Mouse (Mus musculus) heart, embryonic 15.5 days (tissue): ENCODE measurements around the gene Pik3ca. TPM values are rescaled to one million over a fixed set of nuclear protein-coding genes. Genes with fewer than 3 reads are reported as not detected.
A peak's percentile ranks its signal among the peaks of the same experiment; 100 is the strongest.

Experiments used
- ATAC-seq: fragments of 200-750 bp; cut with Nextera tagmentation; replicated peaks from 2 replicates; pipeline ENCODE4 v1.8.0; 2017; ENCODE audit warnings: low read depth, moderate TSS enrichment; ENCODE audit not compliant: insufficient number of reproducible peaks, insufficient read depth, low FRiP score
- H3K27ac ChIP-seq: fragments of 300-500 bp; sonication (generic); 2 replicates; pipeline ENCODE4 v1.5.1; 2015; ENCODE audit warnings: mild to moderate bottlenecking, inconsistent platforms
- H3K27me3 ChIP-seq: fragments of 300-500 bp; sonication (generic); 2 replicates; pipeline ENCODE4 v1.6.1; 2015; ENCODE audit warnings: inconsistent platforms
- H3K36me3 ChIP-seq: fragments of 300-500 bp; sonication (generic); 2 replicates; pipeline ENCODE4 v1.6.1; 2015; ENCODE audit warnings: mild to moderate bottlenecking, inconsistent platforms
- H3K4me1 ChIP-seq: fragments of 300-500 bp; sonication (generic); replicated peaks from 2 replicates; pipeline ENCODE4 v1.6.1; 2015; ENCODE audit warnings: inconsistent platforms
- H3K4me2 ChIP-seq: fragments of 300-500 bp; sonication (generic); 2 replicates; pipeline ENCODE4 v1.6.1; 2015; ENCODE audit warnings: inconsistent platforms, mild to moderate bottlenecking, moderate library complexity
- H3K4me3 ChIP-seq: fragments of 300-500 bp; sonication (generic); 2 replicates; pipeline ENCODE4 v1.5.1; 2015; ENCODE audit warnings: mild to moderate bottlenecking, inconsistent platforms
- H3K9ac ChIP-seq: fragments of 300-500 bp; sonication (generic); 2 replicates; pipeline ENCODE4 v1.6.1; 2015; ENCODE audit warnings: mild to moderate bottlenecking, inconsistent platforms
- H3K9me3 ChIP-seq: fragments of 300-500 bp; sonication (generic); replicated peaks from 2 replicates; pipeline ENCODE4 v1.6.1; 2016; ENCODE audit warnings: inconsistent platforms
- WGBS: fragments of 180-500 bp; shearing (Covaris S2); methylation state at CpG from one replicate; pipeline ENCODE4 v1.1.7; 2015; ENCODE audit warnings: mixed read lengths; 5-methylcytosine and 5-hydroxymethylcytosine counted together
- polyA plus RNA-seq: library from polyadenylated mRNA; unstranded; fragments of >200 nt; fragmentation: Nextera tagmentation; extraction: Ambion mirVana; gene quantifications from 2 replicates; pipeline ENCODE4 v1.2.1, GENCODE M21; 2015

Gene Pik3ca
- polyA plus RNA-seq, 1 experiment from 2014 or later: 7.1 TPM

GRCm38 (mm10) chr3:32379891-32380290 is 17.6 kb upstream of the Pik3ca start:
- ATAC-seq: no peak
- Histone ChIP-seq H3K36me3 (no peaks in the 10 kb centered on the region), H3K4me1 (no peaks in the 10 kb centered on the region), H3K9me3 (no peaks in the 10 kb centered on the region), H3K27me3 (no peaks in the 10 kb centered on the region), H3K9ac (no peak overlapping the region), H3K4me2 (no peak overlapping the region), H3K4me3 (no peak overlapping the region), H3K27ac (no peak overlapping the region)
- WGBS: 44% methylated on average over 2 of the region's 2 CpGs

GRCm38 (mm10) chr3:32381556-32381955 is 15.9 kb upstream of the Pik3ca start:
- no peak for ATAC-seq
- Histone ChIP-seq H3K4me1 (no peaks in the 10 kb centered on the region), H3K4me3 (no peak overlapping the region), H3K9ac (no peak overlapping the region), H3K9me3 (no peaks in the 10 kb centered on the region), H3K27ac (no peak overlapping the region), H3K4me2 (no peak overlapping the region), H3K36me3 (no peaks in the 10 kb centered on the region), H3K27me3 (no peaks in the 10 kb centered on the region)
- WGBS: 66% methylated on average over 3 of the region's 3 CpGs

- H3K4me1 ChIP-seq: peaks cover 5% of the 10 kb centered on the region; the same call in 1 of the 2 replicates
- H3K9me3 ChIP-seq: no peaks in the 10 kb centered on the region
- no peak overlapping the region for H3K9ac ChIP-seq
- 78% methylated on average over 4 of the region's 4 CpGs for WGBS
- H3K4me3 ChIP-seq: no peak overlapping the region
- no peaks in the 10 kb centered on the region for H3K36me3 ChIP-seq
- ATAC-seq: no peak
- H3K27ac ChIP-seq: no peak overlapping the region
- no peak overlapping the region for H3K4me2 ChIP-seq
- H3K27me3 ChIP-seq: no peaks in the 10 kb centered on the region
Measured at GRCm38 (mm10) chr3:32392841-32393240, 4.6 kb upstream of the Pik3ca start.

- WGBS: 83% methylated on average over 8 of the region's 8 CpGs
- no peaks in the 10 kb centered on the region for H3K27me3 ChIP-seq
- no peak for ATAC-seq
Measured at GRCm38 (mm10) chr3:32393986-32394385, 3.5 kb upstream of the Pik3ca start.

GRCm38 (mm10) chr3:32395771-32396551 is 1.5 kb upstream of the Pik3ca start:
- Histone ChIP-seq H3K4me3 (peak overlapping the region; percentile 73), H3K27me3 (no peaks in the 10 kb centered on the region), H3K9ac (peak overlapping the region; percentile 63), H3K4me1 (peaks cover 25% of the 10 kb centered on the region), H3K4me2 (peak overlapping the region; percentile 82), H3K9me3 (no peaks in the 10 kb centered on the region), H3K36me3 (no peaks in the 10 kb centered on the region), H3K27ac (peak overlapping the region; percentile 99)
- 16% methylated on average over 23 of the region's 24 CpGs for WGBS
- no peak for ATAC-seq

More at GRCm38 (mm10) chr3:32393986-32394385, 3.5 kb upstream of the Pik3ca start:
- no peaks in the 10 kb centered on the region for H3K9me3 ChIP-seq
- no peak overlapping the region for H3K4me2 ChIP-seq
- H3K27ac ChIP-seq: no peak overlapping the region
- H3K36me3 ChIP-seq: no peaks in the 10 kb centered on the region
- no peak overlapping the region for H3K9ac ChIP-seq
- no peak overlapping the region for H3K4me3 ChIP-seq
- H3K4me1 ChIP-seq: peaks cover 12% of the 10 kb centered on the region

- Histone ChIP-seq H3K4me1 (peaks cover 31% of the 10 kb centered on the region), H3K4me2 (peak overlapping the region; percentile 82), H3K27ac (peak overlapping the region; percentile 99), H3K9me3 (no peaks in the 10 kb centered on the region), H3K36me3 (no peaks in the 10 kb centered on the region), H3K4me3 (peak overlapping the region; percentile 73), H3K9ac (peak overlapping the region; percentile 86), H3K27me3 (no peaks in the 10 kb centered on the region)
- WGBS: under 1% methylated on average over 56 of the region's 77 CpGs
- ATAC-seq: peak; percentile 97
Measured at GRCm38 (mm10) chr3:32396794-32397460, 544 bp upstream of the Pik3ca start.

- WGBS: under 1% methylated on average over 7 of the region's 7 CpGs
- Histone ChIP-seq H3K9ac (peak overlapping the region; percentile 86), H3K9me3 (no peaks in the 10 kb centered on the region)
Measured at GRCm38 (mm10) chr3:32398175-32398538, 686 bp downstream of the Pik3ca start.

GRCm38 (mm10) chr3:32398623-32399022 is 1.2 kb downstream of the Pik3ca start:
- no peak overlapping the region for H3K27ac ChIP-seq

More at GRCm38 (mm10) chr3:32398175-32398538, 686 bp downstream of the Pik3ca start:
- peaks cover 38% of the 10 kb centered on the region for H3K4me1 ChIP-seq
- peak overlapping the region; percentile 73 for H3K4me3 ChIP-seq
- H3K27ac ChIP-seq: peak overlapping the region; percentile 99
- ATAC-seq: no peak
- no peaks in the 10 kb centered on the region for H3K27me3 ChIP-seq
- H3K36me3 ChIP-seq: no peaks in the 10 kb centered on the region
- peak overlapping the region; percentile 77 for H3K4me2 ChIP-seq

GRCm38 (mm10) chr3:32399381-32399780 is 1.9 kb downstream of the Pik3ca start:
- Histone ChIP-seq H3K9me3 (no peaks in the 10 kb centered on the region), H3K9ac (no peak overlapping the region), H3K36me3 (no peaks in the 10 kb centered on the region), H3K4me3 (no peak overlapping the region), H3K27ac (no peak overlapping the region), H3K4me1 (peaks cover 49% of the 10 kb centered on the region), H3K27me3 (no peaks in the 10 kb centered on the region), H3K4me2 (no peak overlapping the region)
- WGBS: 56% methylated on average over 4 of the region's 4 CpGs
- ATAC-seq: no peak

More at GRCm38 (mm10) chr3:32398623-32399022, 1.2 kb downstream of the Pik3ca start:
- H3K9ac ChIP-seq: no peak overlapping the region
- H3K4me3 ChIP-seq: peak overlapping the region; percentile 1; the same call in 1 of the 2 replicates
- H3K36me3 ChIP-seq: no peaks in the 10 kb centered on the region
- ATAC-seq: no peak
- H3K4me2 ChIP-seq: peak overlapping the region; percentile 77
- no peaks in the 10 kb centered on the region for H3K27me3 ChIP-seq
- peaks cover 43% of the 10 kb centered on the region for H3K4me1 ChIP-seq
- 11% methylated on average over 4 of the region's 4 CpGs for WGBS
- H3K9me3 ChIP-seq: no peaks in the 10 kb centered on the region

GRCm38 (mm10) chr3:32399931-32400330 is 2.5 kb downstream of the Pik3ca start:
- H3K4me1 ChIP-seq: peaks cover 51% of the 10 kb centered on the region
- 50% methylated on average over 2 of the region's 2 CpGs for WGBS
- no peak overlapping the region for H3K27ac ChIP-seq
- no peak for ATAC-seq
- H3K36me3 ChIP-seq: no peaks in the 10 kb centered on the region
- no peak overlapping the region for H3K9ac ChIP-seq
- H3K27me3 ChIP-seq: no peaks in the 10 kb centered on the region
- no peak overlapping the region for H3K4me3 ChIP-seq
- H3K9me3 ChIP-seq: no peaks in the 10 kb centered on the region
- no peak overlapping the region for H3K4me2 ChIP-seq

GRCm38 (mm10) chr3:32401591-32401990 is 4.1 kb downstream of the Pik3ca start:
- no peak for ATAC-seq
- no peak overlapping the region for H3K4me2 ChIP-seq
- no peaks in the 10 kb centered on the region for H3K27me3 ChIP-seq
- H3K4me1 ChIP-seq: peaks cover 53% of the 10 kb centered on the region
- no peak overlapping the region for H3K4me3 ChIP-seq
- WGBS: 72% methylated on average over 3 of the region's 3 CpGs
- H3K27ac ChIP-seq: no peak overlapping the region
- H3K36me3 ChIP-seq: no peaks in the 10 kb centered on the region
- H3K9ac ChIP-seq: no peak overlapping the region
- no peaks in the 10 kb centered on the region for H3K9me3 ChIP-seq
